Comparison of ENCODE assay signal across 8 mouse cellular contexts in genomic region chr15:59905832-59906797, GRCm38 (mm10).
DNase-seq lines count a peak whose midpoint lies in the region; ATAC-seq and TF ChIP-seq lines count a peak whose summit lies in the region.

No protein-coding gene starts in this region.

- peak; percentile 63 for ATAC-seq in common myeloid progenitor, adult 5-6 weeks (replicated peaks; ENCODE audit: low read depth, poor library complexity, severe bottlenecking)

- TF ChIP-seq POLR2A in lung, adult 2 months (IDR thresholded peaks at IDR 0.05; ENCODE audit: borderline replicate concordance, extremely low read depth, low read depth, low read length), result no peak

- no peak overlapping the region for H3K27ac ChIP-seq in gastrocnemius, adult 2 months

- WGBS in lung, adult 2 months, result 75% methylated on average over 9 of the region's 9 CpGs

- no peak overlapping the region for H3K4me3 ChIP-seq in gastrocnemius, adult 2 months
- H3K4me3 ChIP-seq in lung, adult 2 months (replicated peaks; ENCODE audit: extremely low read depth, low read depth, low read length), result no peak overlapping the region

- no peaks in the 10 kb centered on the region for H3K4me1 ChIP-seq in lung, adult 2 months (ENCODE audit: control insufficient read depth, insufficient read depth, low read length)

- intact Hi-C loops in gastrocnemius, adult 2 months (cut with DNase I), result no loop called here

- DNase-seq in gastrocnemius, adult 2 months, result no peak
- DNase-seq in gastrocnemius, postnatal 25 days, result no peak
- peak; percentile 10 for DNase-seq in lung, postnatal 36 days
- no peak for DNase-seq in lung, adult 2 months
- peak; percentile 79 for DNase-seq in retina, embryonic 14.5 days (ENCODE audit: low spot score)
- no peak for DNase-seq in gastrocnemius, postnatal 10 days
- DNase-seq in thymus, postnatal 36 days, result no peak

- TF ChIP-seq CTCF in gastrocnemius, adult 2 months (IDR thresholded peaks at IDR 0.05), result peak; percentile 68
- TF ChIP-seq CTCF in lung, adult 2 months (IDR thresholded peaks at IDR 0.05; ENCODE audit: insufficient read depth, low read length), result no peak

Comparison
In these comparisons a context has a peak if more than half of its experiments do, and no peak if none do; other contexts are left out.
1. DNase-seq: peak in lung, postnatal 36 days (single experiment) and retina, embryonic 14.5 days (single experiment); none in gastrocnemius, adult 2 months (single experiment), gastrocnemius, postnatal 25 days (single experiment), lung, adult 2 months (single experiment), gastrocnemius, postnatal 10 days (single experiment) and thymus, postnatal 36 days (0 of 2).